Mouse (Mus musculus) thymus, adult 2 months (tissue): ENCODE results near the gene Ermp1. TPM values are rescaled to one million over a fixed set of nuclear protein-coding genes. Genes with fewer than 3 reads are reported as not detected.

Experiments used
- DNase-seq: peaks from one replicate; pipeline ENCODE4 v3.0.0; 2021
- H3K27ac ChIP-seq: fragments of 200-500 bp; 2 replicates; pipeline ENCODE4 v1.5.1; 2012; ENCODE audit warnings: low read length, control low read depth; ENCODE audit not compliant: control insufficient read depth, insufficient read depth
- H3K27me3 ChIP-seq: fragments of 200-500 bp; 2 replicates; pipeline ENCODE4 v1.6.1; 2012; ENCODE audit warnings: mild to moderate bottlenecking, low read length, moderate library complexity, mixed read lengths; ENCODE audit not compliant: control insufficient read depth, insufficient read depth
- H3K36me3 ChIP-seq: fragments of 200-500 bp; 2 replicates; pipeline ENCODE4 v1.6.1; 2012; ENCODE audit warnings: mild to moderate bottlenecking, low read length, moderate library complexity; ENCODE audit not compliant: control insufficient read depth, insufficient read depth
- H3K4me1 ChIP-seq: fragments of 200-500 bp; replicated peaks from 2 replicates; pipeline ENCODE4 v1.6.1; 2012; ENCODE audit warnings: low read length; ENCODE audit not compliant: control insufficient read depth, insufficient read depth
- H3K4me3 ChIP-seq: fragments of 200-500 bp; 2 replicates; pipeline ENCODE4 v1.5.1; 2012; ENCODE audit warnings: mild to moderate bottlenecking, low read length, control low read depth, moderate library complexity; ENCODE audit not compliant: control insufficient read depth, insufficient read depth
- CTCF ChIP-seq: fragments of 200-500 bp; IDR thresholded peaks from 2 replicates; pipeline ENCODE4 v1.5.1; 2012; ENCODE audit warnings: mild to moderate bottlenecking, control low read depth, low read length, moderate library complexity, borderline replicate concordance; ENCODE audit not compliant: control insufficient read depth, poor library complexity, insufficient read depth; ENCODE audit errors: extremely low read depth
- POLR2A ChIP-seq: fragments of 200-500 bp; IDR thresholded peaks from 2 replicates; pipeline ENCODE4 v1.6.1; 2012; ENCODE audit warnings: mild to moderate bottlenecking, low read length, control low read depth, moderate library complexity; ENCODE audit not compliant: control insufficient read depth, poor library complexity, insufficient read depth; ENCODE audit errors: extremely low read depth
- WGBS: fragments of 180-500 bp; shearing (Covaris S2); methylation state at CpG from one replicate; pipeline ENCODE4 v1.1.7; 2018; 5-methylcytosine and 5-hydroxymethylcytosine counted together
- polyA plus RNA-seq: library from polyadenylated mRNA; depleted of rRNA; stranded (reverse); fragments of >200 nt; gene quantifications from 2 replicates; pipeline ENCODE4 v1.2.3, GENCODE M21; 2012

The Ermp1 gene
- polyA plus RNA-seq, 1 experiment: 18.1 TPM

GRCm38 (mm10) chr19:29643194-29643922 lies 4.9 kb downstream of the Ermp1 start:
- WGBS: 89% methylated on average over 11 of the region's 11 CpGs
- H3K27ac ChIP-seq: no peak overlapping the region
- TF ChIP-seq CTCF: no peak
- no peak for TF ChIP-seq POLR2A
- H3K4me3 ChIP-seq: no peak overlapping the region
- H3K36me3 ChIP-seq: no peaks in the 10 kb centered on the region
- DNase-seq: no peak
- peaks cover 7% of the 10 kb centered on the region for H3K4me1 ChIP-seq
- no peaks in the 10 kb centered on the region for H3K27me3 ChIP-seq

DNA sequence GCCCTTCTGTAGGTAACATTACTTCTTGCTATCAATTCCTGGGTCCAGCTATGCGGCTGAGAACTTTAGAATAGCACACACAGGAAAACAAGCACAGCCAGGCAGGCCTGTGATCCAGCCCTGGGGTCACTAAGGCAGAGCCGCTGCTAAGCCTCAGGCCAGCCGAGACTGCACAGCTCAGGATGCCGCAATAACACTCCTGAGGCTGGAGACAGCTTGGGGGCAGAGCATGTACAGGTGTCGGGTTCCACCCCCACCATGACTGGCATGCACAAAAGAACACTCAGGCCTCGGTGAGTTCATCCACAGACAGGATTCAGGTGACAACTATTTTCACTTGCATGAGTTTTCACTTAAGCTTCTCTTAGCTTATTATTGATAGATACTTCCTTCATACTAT lies 6.0 kb downstream of the Ermp1 start:
- DNase-seq: no peak
- Histone ChIP-seq H3K36me3 (no peaks in the 10 kb centered on the region), H3K4me3 (no peak overlapping the region), H3K27me3 (no peaks in the 10 kb centered on the region), H3K4me1 (peaks cover 7% of the 10 kb centered on the region), H3K27ac (no peak overlapping the region)
- WGBS: 95% methylated on average over 6 of the region's 6 CpGs
- TF ChIP-seq POLR2A (no peak), CTCF (no peak)

DNA sequence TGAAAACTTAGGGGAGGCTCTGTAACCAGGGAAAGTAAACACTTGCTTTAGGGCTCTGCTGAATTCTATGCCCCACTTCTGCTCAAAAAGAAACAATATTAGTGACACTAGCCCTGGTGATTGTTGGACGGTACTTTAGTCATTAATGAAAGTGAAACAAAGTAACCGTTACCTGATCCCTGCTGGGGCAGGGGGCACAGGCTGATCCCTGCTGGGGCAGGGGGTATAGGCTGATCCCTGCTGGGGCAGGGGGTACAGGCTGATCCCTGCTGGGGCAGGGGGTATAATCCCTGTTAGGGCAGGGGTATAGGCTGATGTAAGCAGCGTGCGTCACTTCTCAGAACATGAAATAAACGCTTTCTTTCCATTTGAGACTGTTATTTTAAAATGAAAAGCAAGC lies 6.7 kb downstream of the Ermp1 start:
- Histone ChIP-seq H3K4me1 (peaks cover 7% of the 10 kb centered on the region), H3K36me3 (peaks cover 3% of the 10 kb centered on the region), H3K4me3 (no peak overlapping the region), H3K27me3 (no peaks in the 10 kb centered on the region), H3K27ac (no peak overlapping the region)
- 89% methylated on average over 5 of the region's 5 CpGs for WGBS
- DNase-seq: no peak
- TF ChIP-seq CTCF (no peak), POLR2A (no peak)

DNA sequence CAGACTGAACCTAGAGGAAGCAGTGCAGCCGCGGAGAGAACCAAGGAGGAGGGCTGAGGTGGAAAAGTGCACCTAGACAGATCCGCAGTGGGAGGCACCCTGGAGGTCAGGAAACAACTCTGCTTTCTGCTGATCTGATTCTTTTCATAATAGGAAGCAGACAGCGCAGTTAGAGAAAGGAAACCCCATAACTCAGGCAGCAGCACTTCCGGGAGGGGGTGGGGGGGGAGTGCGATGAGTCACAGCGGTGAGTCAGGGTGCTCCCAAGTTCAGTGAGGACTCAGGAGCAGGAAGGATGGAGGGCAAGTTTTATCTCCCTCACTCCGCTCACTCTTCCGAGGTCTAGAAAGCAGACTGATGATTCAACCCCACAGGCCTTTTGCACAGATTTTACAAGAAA lies 7.2 kb downstream of the Ermp1 start:
- H3K4me1 ChIP-seq: peaks cover 7% of the 10 kb centered on the region
- no peaks in the 10 kb centered on the region for H3K27me3 ChIP-seq
- peak; percentile 33 for DNase-seq
- TF ChIP-seq CTCF (no peak), POLR2A (no peak)
- WGBS: 7% methylated on average over 7 of the region's 9 CpGs
- peak overlapping the region; percentile 17 for H3K4me3 ChIP-seq
- H3K36me3 ChIP-seq: peaks cover 6% of the 10 kb centered on the region
- H3K27ac ChIP-seq: no peak overlapping the region; the same call in 1 of the 2 replicates

- 64% methylated on average over 2 of the region's 2 CpGs for WGBS
- TF ChIP-seq POLR2A (no peak), CTCF (no peak)
These were observed 36.1 kb downstream of the Ermp1 start for GRCm38 (mm10) chr19:29612102-29612501.

GRCm38 (mm10) chr19:29610907-29611306 lies 37.3 kb downstream of the Ermp1 start:
- TF ChIP-seq POLR2A: no peak
- no peak for TF ChIP-seq CTCF
- no peak overlapping the region for H3K27ac ChIP-seq
- no peaks in the 10 kb centered on the region for H3K27me3 ChIP-seq
- H3K36me3 ChIP-seq: peaks cover 27% of the 10 kb centered on the region
- 96% methylated on average over 10 of the region's 10 CpGs for WGBS
- H3K4me3 ChIP-seq: no peak overlapping the region
- DNase-seq: no peak
- 0 out of 2 replicates have a peak, but pooled peaks cover 3% of the 10 kb centered on the region for H3K4me1 ChIP-seq

More at GRCm38 (mm10) chr19:29612102-29612501, 36.1 kb downstream of the Ermp1 start:
- H3K4me1 ChIP-seq: 0 out of 2 replicates have a peak, but pooled peaks cover 3% of the 10 kb centered on the region
- H3K27ac ChIP-seq: no peak overlapping the region
- no peak overlapping the region for H3K4me3 ChIP-seq
- peaks cover 25% of the 10 kb centered on the region for H3K36me3 ChIP-seq
- H3K27me3 ChIP-seq: no peaks in the 10 kb centered on the region
- no peak for DNase-seq
